Mouse (Mus musculus) liver, embryonic 11.5 days (tissue): ENCODE data around the gene Elmod2. TPM values are rescaled to one million over a fixed set of nuclear protein-coding genes. Genes with fewer than 3 reads are reported as not detected.

Experiments used
- polyA plus RNA-seq: library from polyadenylated mRNA; unstranded; fragments of >200 nt; fragmentation: Nextera tagmentation; extraction: Ambion mirVana; gene quantifications from 2 replicates; pipeline ENCODE4 v1.2.1, GENCODE M21; 2014

The Elmod2 gene
- polyA plus RNA-seq, 1 experiment from 2014 or later: 15.0 TPM

Other genes starting within 250 kb of the Elmod2 start
- gene Tbc1d9, start 167.1 kb downstream of the Elmod2 start, polyA plus RNA-seq: 0.86 and 1.3 TPM in 2 replicates
- gene Gm10645, start 166.3 kb downstream of the Elmod2 start, polyA plus RNA-seq: 0.38 and 0.86 TPM in 2 replicates
- not detected in 2 replicates for gene Ucp1, start 42.1 kb downstream of the Elmod2 start, polyA plus RNA-seq
- not detected in 2 replicates for gene Mgat4d, start 16.0 kb upstream of the Elmod2 start, polyA plus RNA-seq
- gene Clgn, start 57.4 kb upstream of the Elmod2 start, polyA plus RNA-seq: 0.62 and 0.87 TPM in 2 replicates
- 83.3 and 91.0 TPM in 2 replicates for gene Scoc, start 125.9 kb upstream of the Elmod2 start, polyA plus RNA-seq
- gene Olfr370, start 203.3 kb upstream of the Elmod2 start, polyA plus RNA-seq: not detected in 2 replicates
- 321 and 354 TPM in 2 replicates for gene Ndufb7, start 234.2 kb upstream of the Elmod2 start, polyA plus RNA-seq